Mouse (Mus musculus) thymus, adult 18-20 months (tissue): ENCODE measurements around the gene Vegfb.

Experiments used
- DNase-seq, 2 experiments: peaks; one replicate each; pipeline ENCODE4 v3.0.0; 2022; ENCODE audit warnings: mixed read lengths in 2 of 2

Vegfb gene

DNA sequence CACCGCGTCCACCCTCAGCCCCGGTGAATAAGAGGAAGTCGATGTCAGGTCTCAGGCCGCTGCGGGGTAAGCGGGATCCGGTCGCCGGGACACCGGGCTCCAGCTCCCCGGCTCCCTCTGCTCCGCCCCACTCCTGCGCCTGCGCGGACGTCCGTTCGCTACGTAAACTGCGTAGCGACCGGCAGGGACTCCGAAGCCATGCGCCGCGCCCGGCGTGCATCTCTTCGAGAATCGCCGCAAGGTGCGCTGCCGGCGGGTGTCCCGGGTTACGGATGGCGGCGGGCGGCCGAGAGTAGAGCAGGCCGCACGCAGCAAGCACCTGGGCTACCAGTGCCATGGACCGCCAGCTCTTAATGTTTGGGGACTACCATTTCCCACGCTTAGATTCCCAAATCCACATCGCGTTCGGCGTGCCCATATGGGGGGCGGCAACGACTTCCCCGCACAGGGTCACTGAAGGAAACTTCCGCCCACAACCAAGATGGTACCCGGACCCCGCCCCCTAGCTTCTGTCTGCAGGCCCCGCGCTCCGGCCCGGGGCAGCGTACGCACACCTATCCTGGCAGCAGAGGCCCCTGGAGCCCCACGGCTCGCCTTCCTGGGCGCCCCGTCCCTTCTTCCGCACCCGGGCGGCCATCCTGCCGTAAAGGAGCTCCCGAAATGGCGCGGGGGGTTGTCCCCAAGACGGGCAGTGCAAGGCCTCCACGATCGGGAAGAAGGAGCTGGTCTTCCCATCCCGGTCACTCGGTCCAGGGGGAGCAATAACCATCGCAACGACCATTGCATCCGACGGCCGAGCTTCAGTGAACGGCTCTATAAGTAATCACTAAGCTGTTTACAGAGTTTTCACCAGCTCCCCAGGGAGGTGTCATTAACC, 45.8 kb downstream of the Vegfb start, which contains the start of gene Bad:
Gene Bad (plus strand): TSS at position 490 of the 877 bp plus-strand sequence.
- DNase-seq = peak; percentile 86 to 88

DNA sequence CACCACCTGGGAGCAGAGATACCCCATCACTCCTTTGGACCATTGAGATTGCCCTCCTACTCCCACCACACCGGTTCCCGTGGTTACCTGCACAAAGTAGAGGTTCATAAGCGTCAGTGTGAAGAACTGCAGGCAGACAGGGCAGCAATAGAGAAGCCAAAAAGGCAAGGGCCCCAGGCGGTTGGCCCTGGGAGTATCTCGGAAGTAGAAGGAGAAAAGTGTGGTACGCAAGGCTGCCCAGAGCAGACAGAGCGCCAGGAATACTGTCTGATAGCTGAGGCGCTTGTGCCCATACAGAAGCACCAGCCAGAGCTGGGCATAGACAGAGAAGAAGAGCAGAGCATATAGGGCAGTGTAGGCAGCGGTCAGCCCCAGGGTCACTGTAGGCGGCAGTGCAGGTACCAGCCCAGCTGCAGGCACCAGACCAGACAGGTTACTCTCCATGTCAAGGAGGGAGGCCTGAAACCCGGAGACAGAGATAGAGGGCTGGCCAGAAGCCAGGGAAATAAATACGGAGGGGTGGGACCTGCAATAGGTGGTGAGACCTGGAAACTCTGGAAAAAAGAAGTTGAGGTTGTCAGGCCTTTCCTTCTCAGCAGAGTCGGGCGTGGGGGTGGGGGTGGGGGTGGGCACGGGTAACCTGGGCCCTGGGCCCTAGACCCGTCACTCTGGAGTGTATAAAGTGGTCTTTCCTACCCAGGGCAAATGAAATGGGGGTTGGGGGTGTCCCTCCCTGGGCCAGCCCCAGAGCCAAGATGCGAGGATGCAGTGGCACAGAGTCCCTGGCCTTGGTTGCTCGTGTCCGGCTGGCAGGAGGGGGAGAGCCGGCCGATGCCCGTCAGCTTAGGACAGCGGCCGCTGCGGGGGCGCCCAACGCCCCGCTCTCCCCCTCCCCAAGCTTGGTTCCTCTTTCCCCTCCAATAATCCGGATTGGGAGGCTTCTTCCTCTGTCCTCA, 46.8 kb downstream of the Vegfb start:
- peak in 1 of 2 experiments; percentile 45 for DNase-seq

DNA sequence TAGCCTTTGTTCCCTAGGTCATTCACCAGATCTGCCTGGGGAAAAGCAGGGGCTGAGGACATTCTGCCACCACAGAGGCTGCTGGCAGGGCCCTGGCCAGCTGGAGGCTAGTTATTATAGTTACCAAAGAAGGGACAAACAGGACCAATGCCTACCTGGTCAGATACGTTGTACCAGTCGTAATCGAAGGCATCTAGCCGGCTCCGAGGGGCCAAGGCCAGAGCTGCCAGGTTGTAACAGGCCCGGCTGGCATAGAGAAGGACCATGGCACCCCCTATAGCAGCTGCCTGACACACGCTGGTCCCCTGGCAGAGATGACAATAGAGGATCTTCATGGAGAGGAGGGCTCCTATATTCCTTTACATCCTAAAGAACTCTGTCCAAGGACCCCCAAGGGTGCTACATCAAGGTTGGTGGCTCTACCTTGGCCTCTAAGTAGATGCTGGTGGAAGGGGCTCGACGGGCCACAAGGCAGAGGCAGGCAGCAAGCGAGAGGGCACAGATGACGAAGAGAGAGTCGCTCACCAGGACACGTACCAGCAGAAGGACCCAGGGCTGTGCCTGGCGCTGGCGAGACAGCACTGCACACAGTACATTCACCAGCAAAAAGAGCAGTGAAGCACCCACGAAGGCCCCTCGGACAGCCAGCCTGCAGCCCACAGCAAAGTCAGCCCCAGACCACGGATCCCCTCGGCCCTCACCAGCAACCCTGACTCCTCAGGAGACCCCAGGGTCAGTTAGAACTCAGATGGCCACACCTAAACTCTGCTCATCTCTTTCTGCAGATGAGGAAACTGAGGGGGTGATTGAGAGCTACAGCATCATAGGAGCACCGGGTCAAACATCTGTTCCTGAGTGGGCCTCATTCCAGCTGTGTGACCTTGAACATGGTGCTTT, 48.1 kb downstream of the Vegfb start:
- DNase-seq = no peak

DNA sequence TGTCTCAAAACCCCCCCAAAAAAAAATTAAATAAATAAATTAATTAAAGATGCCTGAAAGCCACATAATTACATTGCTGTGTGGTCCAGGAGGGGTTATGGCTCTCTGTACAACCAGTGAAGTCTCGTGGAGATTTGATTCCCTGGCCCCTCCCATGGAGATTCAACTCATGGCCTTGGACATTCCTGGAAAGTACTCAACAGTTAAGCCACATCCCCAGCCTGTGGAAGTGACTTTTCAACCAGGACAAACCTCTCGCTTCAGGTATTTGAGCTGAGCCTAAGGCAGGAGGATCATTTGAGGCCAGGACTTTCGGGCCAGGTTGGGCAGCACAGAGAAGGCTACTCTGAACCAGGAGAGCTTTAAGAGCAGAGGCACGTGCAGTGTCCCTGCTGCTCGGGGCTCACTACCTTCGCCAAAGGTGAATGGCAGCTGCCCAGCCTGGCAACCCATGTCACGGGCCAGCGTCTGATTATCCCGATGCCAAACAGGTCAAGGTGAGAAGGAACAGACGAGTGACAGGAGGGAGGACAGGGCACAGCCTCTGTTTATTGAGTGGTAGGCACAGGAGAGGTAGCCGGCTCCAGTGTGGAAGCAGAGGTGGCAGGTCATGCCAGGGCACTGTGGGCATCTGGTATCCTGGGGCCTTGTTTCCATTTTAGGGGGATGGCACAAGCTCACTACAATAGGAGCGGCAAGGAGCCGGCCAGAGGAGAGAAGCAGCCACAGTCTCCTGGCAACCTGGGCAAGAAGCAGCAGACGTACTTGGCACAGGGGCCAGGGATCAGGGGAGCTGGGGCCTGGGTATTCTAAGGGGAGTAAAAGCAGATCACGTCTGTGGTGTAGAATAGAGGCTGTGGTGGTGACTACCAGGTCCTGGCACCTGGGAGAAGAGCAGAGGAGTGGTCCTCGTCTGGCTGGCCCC, 49.6 kb downstream of the Vegfb start:
- no peak for DNase-seq

DNA sequence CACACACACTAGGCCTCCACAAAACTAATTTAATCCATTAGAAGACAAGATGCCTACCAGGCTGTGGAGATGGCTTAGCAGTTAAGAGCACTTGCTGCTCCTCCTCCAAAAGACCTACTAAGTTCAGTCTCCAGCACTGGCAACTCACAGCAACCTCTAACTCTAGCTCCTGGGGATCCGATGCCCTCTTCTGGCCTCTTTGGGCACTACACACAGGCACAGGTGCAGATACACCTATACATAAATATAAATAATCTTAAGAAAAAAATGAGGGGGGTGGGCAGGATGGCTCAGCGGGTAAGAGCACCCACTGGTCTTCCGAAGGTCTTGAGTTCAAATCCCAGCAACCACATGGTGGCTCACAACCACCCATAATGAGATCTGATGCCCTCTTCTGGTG, 51.2 kb downstream of the Vegfb start:
- no peak for DNase-seq

DNA sequence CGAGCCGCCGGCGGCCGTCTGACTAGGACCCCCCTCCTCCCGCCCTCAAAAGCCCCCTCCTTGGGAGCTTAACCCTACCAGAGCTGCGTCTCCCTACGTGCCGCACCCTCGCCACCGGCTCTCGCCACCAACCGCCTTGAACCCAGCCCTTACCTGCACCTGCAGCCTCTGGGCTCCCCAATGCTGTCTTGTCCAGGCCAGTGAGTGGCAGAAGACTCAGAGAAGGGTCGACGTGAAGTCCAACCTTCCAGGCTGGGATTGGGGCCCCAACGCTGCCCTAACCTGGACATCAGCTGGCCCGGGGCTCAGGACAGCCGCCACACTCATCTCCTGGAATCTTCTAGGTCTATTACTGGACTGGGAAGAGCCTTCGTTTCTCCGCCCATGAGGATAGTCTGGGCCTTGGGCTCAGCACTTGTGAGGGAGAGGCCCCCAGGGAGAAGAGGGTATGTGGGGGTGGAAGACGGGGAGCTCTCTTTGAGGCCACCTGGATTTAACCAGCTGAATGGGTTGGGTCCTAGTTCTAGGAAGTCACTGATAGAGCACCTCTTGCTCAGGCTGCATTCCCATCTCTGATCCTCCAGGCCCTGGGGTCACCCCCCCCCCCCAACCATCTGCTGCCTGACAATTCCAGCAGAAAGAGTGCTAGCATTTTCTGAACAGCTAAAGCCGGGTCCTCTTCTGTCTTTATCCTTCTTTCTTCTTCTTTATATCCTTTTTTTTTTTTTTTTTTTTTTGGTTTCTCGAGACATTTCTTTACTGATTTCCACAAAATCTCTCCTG, 53.1 kb downstream of the Vegfb start, which contains the start of gene Kcnk4:
Gene Kcnk4 (minus strand): TSS at position 321 of the 783 bp plus-strand sequence.
- DNase-seq = no peak

DNA sequence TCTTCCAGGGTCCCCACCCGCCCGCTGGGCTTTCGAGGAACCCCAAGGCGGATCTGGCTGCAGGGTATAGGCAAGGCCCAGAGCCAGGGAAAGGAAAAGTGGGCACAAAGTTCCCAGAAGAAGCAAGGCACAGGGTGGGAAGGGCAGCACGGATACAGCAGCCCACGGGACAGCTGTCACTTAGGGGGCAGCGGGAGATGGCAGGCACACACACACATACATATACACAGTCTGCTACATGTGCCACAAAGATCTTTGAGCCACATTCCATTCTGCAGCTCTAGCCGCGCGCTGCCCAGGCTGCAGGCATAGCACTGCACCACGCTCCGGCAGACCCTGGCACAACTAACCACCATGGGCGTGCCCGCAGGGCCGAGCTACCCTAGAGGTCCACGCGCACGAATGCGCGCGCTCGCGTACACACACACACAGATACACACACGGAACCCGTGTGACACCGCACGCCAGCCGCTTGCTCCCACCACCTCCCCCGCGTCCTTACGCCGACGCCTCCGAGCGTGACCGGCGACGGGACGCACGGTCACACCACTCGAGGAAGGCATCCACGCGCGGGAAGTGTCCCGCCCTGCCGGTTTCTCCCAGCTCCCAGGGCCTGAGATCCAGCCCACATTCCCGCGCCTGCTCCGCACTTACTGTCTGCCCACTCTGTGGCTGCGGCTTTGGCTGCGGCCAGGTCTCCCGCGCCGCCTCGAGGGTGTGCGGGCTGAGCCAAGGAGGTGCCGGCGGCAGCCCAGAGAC, 53.8 kb downstream of the Vegfb start:
- DNase-seq = no peak

DNA sequence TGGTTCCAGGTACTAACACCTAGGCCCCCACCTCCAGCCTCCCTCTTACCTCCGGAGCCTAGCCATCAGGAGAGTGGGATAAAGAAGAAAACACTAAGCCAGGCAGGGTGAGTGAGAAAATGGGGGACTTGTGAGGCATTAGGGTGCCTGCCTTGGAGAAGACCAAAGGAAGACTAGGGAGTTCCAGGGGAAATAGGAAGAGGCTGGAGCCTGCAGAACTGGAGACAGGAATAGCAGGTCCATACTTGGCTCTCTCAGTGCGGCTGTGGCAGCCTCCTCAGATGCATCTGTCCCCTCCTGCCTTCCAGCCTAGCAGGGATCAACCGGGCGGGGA, 54.4 kb downstream of the Vegfb start:
- DNase-seq = no peak
